Mouse (Mus musculus): ENCODE measurements around the gene Tspan10. TPM values are rescaled to one million over a fixed set of nuclear protein-coding genes. Genes with fewer than 3 reads are reported as not detected.

Gene Tspan10
- total RNA-seq, 1 experiment, result not detected

GRCm38 (mm10) chr11:120492024-120492877 is 49.8 kb downstream of the Tspan10 start:
- no peak overlapping the region for H3K27ac ChIP-seq (ENCODE audit: insufficient read depth, low read depth, low read length, poor library complexity, severe bottlenecking)
- H3K36me3 ChIP-seq (ENCODE audit: control insufficient read depth, insufficient read depth, low read length, poor library complexity, severe bottlenecking), result peaks cover 43% of the 10 kb centered on the region
- in situ Hi-C loops (cut with MboI; ENCODE audit: low sequenced_read_pairs in 2 of 2, unreplicated experiment in 2 of 2), result no loop called here
- H3K9me3 ChIP-seq (ENCODE audit: control insufficient read depth, insufficient read depth, low read depth, low read length), result no peaks in the 10 kb centered on the region
- peak overlapping the region; percentile 72 to 84 for H3K4me3 ChIP-seq (ENCODE audit: insufficient read depth in 1 of 2, low read depth in 1 of 2, low read length in 2 of 2, poor library complexity in 1 of 2, severe bottlenecking in 1 of 2)
- no peak for DNase-seq (ENCODE audit: low read depth, low spot score)
- peaks cover 3 to 12% of the 10 kb centered on the region in 2 experiments; a peak in 1 of 4 replicates for H3K4me1 ChIP-seq (ENCODE audit: control insufficient read depth in 2 of 2, insufficient read depth in 2 of 2, low read length in 2 of 2, poor library complexity in 1 of 2)
- peak overlapping the region; percentile 72 for H3K9ac ChIP-seq (ENCODE audit: insufficient read depth, low read depth, low read length, poor library complexity, severe bottlenecking)
- TF ChIP-seq MAFK (IDR thresholded peaks at IDR 0.05; ENCODE audit: insufficient read depth, low read depth, low read length) (no peak), CHD2 (IDR thresholded peaks at IDR 0.05; ENCODE audit: low read depth, low read length) (no peak), HCFC1 (IDR thresholded peaks at IDR 0.05; ENCODE audit: borderline replicate concordance, insufficient read depth, low read length) (no peak), ZC3H11A (IDR thresholded peaks at IDR 0.05; ENCODE audit: borderline replicate concordance, low read depth, low read length) (no peak), ZNF384 (IDR thresholded peaks at IDR 0.05; ENCODE audit: low read depth, low read length) (no peak)

- no peak for TF ChIP-seq ZNF384 (IDR thresholded peaks at IDR 0.05; ENCODE audit: low read depth, low read length)
- TF ChIP-seq CHD2 (IDR thresholded peaks at IDR 0.05; ENCODE audit: low read depth, low read length), result no peak
- no peak for TF ChIP-seq MAFK (IDR thresholded peaks at IDR 0.05; ENCODE audit: insufficient read depth, low read depth, low read length)
- no peak for TF ChIP-seq ZC3H11A (IDR thresholded peaks at IDR 0.05; ENCODE audit: borderline replicate concordance, low read depth, low read length)
- no peak for TF ChIP-seq HCFC1 (IDR thresholded peaks at IDR 0.05; ENCODE audit: borderline replicate concordance, insufficient read depth, low read length)
- peaks cover 3 to 12% of the 10 kb centered on the region in 2 experiments; a peak in 1 of 4 replicates for H3K4me1 ChIP-seq (ENCODE audit: control insufficient read depth in 2 of 2, insufficient read depth in 2 of 2, low read length in 2 of 2, poor library complexity in 1 of 2)
- no peak overlapping the region for H3K27ac ChIP-seq (ENCODE audit: insufficient read depth, low read depth, low read length, poor library complexity, severe bottlenecking)
- H3K9ac ChIP-seq (ENCODE audit: insufficient read depth, low read depth, low read length, poor library complexity, severe bottlenecking), result no peak overlapping the region
- DNase-seq (ENCODE audit: low read depth, low spot score), result no peak
- H3K4me3 ChIP-seq (ENCODE audit: insufficient read depth in 1 of 2, low read depth in 1 of 2, low read length in 2 of 2, poor library complexity in 1 of 2, severe bottlenecking in 1 of 2), result peak overlapping the region in 1 of 2 experiments; percentile 84; a peak in 2 of 4 replicates
- no peaks in the 10 kb centered on the region for H3K9me3 ChIP-seq (ENCODE audit: control insufficient read depth, insufficient read depth, low read depth, low read length)
- in situ Hi-C loops (cut with MboI; ENCODE audit: low sequenced_read_pairs in 2 of 2, unreplicated experiment in 2 of 2), result no loop called here
- peaks cover 40% of the 10 kb centered on the region for H3K36me3 ChIP-seq (ENCODE audit: control insufficient read depth, insufficient read depth, low read length, poor library complexity, severe bottlenecking)
Observed at GRCm38 (mm10) chr11:120492878-120493203, 50.4 kb downstream of the Tspan10 start.

DNA sequence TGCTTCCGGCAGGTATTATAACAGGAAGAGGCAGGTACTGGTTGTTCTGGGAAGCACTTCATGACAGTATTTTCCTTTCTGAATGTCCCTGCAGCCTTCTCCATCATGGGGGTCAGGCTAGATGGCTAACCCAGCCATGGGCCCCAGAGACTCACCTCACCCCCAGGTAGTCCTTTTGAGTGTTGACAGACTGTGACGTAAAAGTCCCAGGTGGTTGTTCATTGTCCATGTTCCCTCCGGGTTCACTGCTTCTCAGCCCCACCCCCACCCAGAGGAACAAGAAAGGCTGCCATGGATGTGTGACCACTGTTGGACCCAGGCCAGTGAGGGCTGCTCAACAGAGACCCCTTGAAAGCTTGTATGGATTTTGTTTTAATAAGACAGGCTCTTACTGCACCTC is 50.9 kb downstream of the Tspan10 start:
- Histone ChIP-seq H3K27ac (ENCODE audit: insufficient read depth, low read depth, low read length, poor library complexity, severe bottlenecking) (no peak overlapping the region), H3K4me3 (ENCODE audit: insufficient read depth in 1 of 2, low read depth in 1 of 2, low read length in 2 of 2, poor library complexity in 1 of 2, severe bottlenecking in 1 of 2) (no peak overlapping the region)

DNA sequence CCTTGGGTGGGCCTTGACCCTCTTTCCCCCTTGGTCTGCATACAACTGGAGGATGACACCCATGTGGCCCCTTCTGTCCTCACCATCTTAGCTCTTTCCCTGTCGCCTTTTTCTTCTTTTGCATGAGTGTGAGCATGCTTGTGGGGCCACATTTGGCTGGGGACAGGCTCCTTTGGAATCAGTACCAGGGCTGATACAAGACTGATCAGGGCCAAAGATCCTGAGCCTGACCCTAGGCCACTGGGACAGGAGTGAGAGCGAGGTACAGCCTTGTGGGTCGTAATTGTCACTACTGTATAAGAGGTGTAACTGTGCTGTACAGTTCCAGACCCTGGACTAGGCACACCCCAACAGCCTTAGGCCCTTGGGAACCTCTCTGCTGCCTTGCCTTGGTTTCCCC is 51.5 kb downstream of the Tspan10 start:
- Histone ChIP-seq H3K36me3 (ENCODE audit: control insufficient read depth, insufficient read depth, low read length, poor library complexity, severe bottlenecking) (peaks cover 37% of the 10 kb centered on the region), H3K9me3 (ENCODE audit: control insufficient read depth, insufficient read depth, low read depth, low read length) (no peaks in the 10 kb centered on the region), H3K4me1 (ENCODE audit: control insufficient read depth in 2 of 2, insufficient read depth in 2 of 2, low read length in 2 of 2, poor library complexity in 1 of 2) (peaks cover 3 to 10% of the 10 kb centered on the region in 2 experiments; a peak in 1 of 4 replicates), H3K4me3 (ENCODE audit: insufficient read depth in 1 of 2, low read depth in 1 of 2, low read length in 2 of 2, poor library complexity in 1 of 2, severe bottlenecking in 1 of 2) (no peak overlapping the region), H3K9ac (ENCODE audit: insufficient read depth, low read depth, low read length, poor library complexity, severe bottlenecking) (no peak overlapping the region), H3K27ac (ENCODE audit: insufficient read depth, low read depth, low read length, poor library complexity, severe bottlenecking) (no peak overlapping the region)
- DNase-seq (ENCODE audit: low read depth, low spot score), result no peak
- TF ChIP-seq HCFC1 (IDR thresholded peaks at IDR 0.05; ENCODE audit: borderline replicate concordance, insufficient read depth, low read length) (no peak), ZC3H11A (IDR thresholded peaks at IDR 0.05; ENCODE audit: borderline replicate concordance, low read depth, low read length) (no peak), MAFK (IDR thresholded peaks at IDR 0.05; ENCODE audit: insufficient read depth, low read depth, low read length) (no peak), CHD2 (IDR thresholded peaks at IDR 0.05; ENCODE audit: low read depth, low read length) (no peak), ZNF384 (IDR thresholded peaks at IDR 0.05; ENCODE audit: low read depth, low read length) (no peak)
- in situ Hi-C loops (cut with MboI; ENCODE audit: low sequenced_read_pairs in 2 of 2, unreplicated experiment in 2 of 2), result no loop called here

More for the DNA sequence above, 50.9 kb downstream of the Tspan10 start:
- in situ Hi-C loops (cut with MboI; ENCODE audit: low sequenced_read_pairs in 2 of 2, unreplicated experiment in 2 of 2), result no loop called here
- Histone ChIP-seq H3K9me3 (ENCODE audit: control insufficient read depth, insufficient read depth, low read depth, low read length) (no peaks in the 10 kb centered on the region), H3K9ac (ENCODE audit: insufficient read depth, low read depth, low read length, poor library complexity, severe bottlenecking) (no peak overlapping the region), H3K36me3 (ENCODE audit: control insufficient read depth, insufficient read depth, low read length, poor library complexity, severe bottlenecking) (peaks cover 37% of the 10 kb centered on the region), H3K4me1 (ENCODE audit: control insufficient read depth in 2 of 2, insufficient read depth in 2 of 2, low read length in 2 of 2, poor library complexity in 1 of 2) (peaks cover 3 to 12% of the 10 kb centered on the region in 2 experiments; a peak in 1 of 4 replicates)
- DNase-seq (ENCODE audit: low read depth, low spot score), result no peak
- TF ChIP-seq ZC3H11A (IDR thresholded peaks at IDR 0.05; ENCODE audit: borderline replicate concordance, low read depth, low read length), result no peak

Other genes starting within 250 kb of the Tspan10 start
- 11.7 and 16.3 TPM in 2 replicates for gene Bahcc1, start 209.7 kb upstream of the Tspan10 start, total RNA-seq (2012; rRNA removed)
- gene Actg1, start 94.1 kb upstream of the Tspan10 start, total RNA-seq (2012; rRNA removed), result 1,716 and 2,367 TPM in 2 replicates
- 0.31 and 0.42 TPM in 2 replicates for gene Fscn2, start 81.1 kb upstream of the Tspan10 start, total RNA-seq (2012; rRNA removed)
- 27.2 and 30.0 TPM in 2 replicates for gene Faap100, start 63.9 kb upstream of the Tspan10 start, total RNA-seq (2012; rRNA removed)
- 35.6 and 57.7 TPM in 2 replicates for gene Nploc4, start 4.9 kb upstream of the Tspan10 start, total RNA-seq (2012; rRNA removed)
- not detected in 2 replicates for gene Pde6g, start 10.9 kb downstream of the Tspan10 start, total RNA-seq (2012; rRNA removed)
- gene Oxld1, start 15.4 kb downstream of the Tspan10 start, total RNA-seq (2012; rRNA removed), result 2.9 and 4.1 TPM in 2 replicates
- gene Ccdc137, start 15.5 kb downstream of the Tspan10 start, total RNA-seq (2012; rRNA removed), result 24.6 and 27.4 TPM in 2 replicates
- gene Arl16, start 25.0 kb downstream of the Tspan10 start, total RNA-seq (2012; rRNA removed), result 15.3 and 21.2 TPM in 2 replicates
- 100 and 136 TPM in 2 replicates for gene Mrpl12, start 42.0 kb downstream of the Tspan10 start, total RNA-seq (2012; rRNA removed)
- 30.2 and 35.0 TPM in 2 replicates for gene Slc25a10, start 49.2 kb downstream of the Tspan10 start, total RNA-seq (2012; rRNA removed)
- gene Gcgr, start 88.1 kb downstream of the Tspan10 start, total RNA-seq (2012; rRNA removed), result 0.40 and 0.53 TPM in 2 replicates
- 18.9 and 20.2 TPM in 2 replicates for gene Mcrip1, start 107.1 kb downstream of the Tspan10 start, total RNA-seq (2012; rRNA removed)
- not detected in 2 replicates for gene Ppp1r27, start 108.5 kb downstream of the Tspan10 start, total RNA-seq (2012; rRNA removed)
- 904 and 977 TPM in 2 replicates for gene P4hb, start 130.6 kb downstream of the Tspan10 start, total RNA-seq (2012; rRNA removed)
- gene Arhgdia, start 139.0 kb downstream of the Tspan10 start, total RNA-seq (2012; rRNA removed), result 161 and 253 TPM in 2 replicates
- gene Alyref, start 155.7 kb downstream of the Tspan10 start, total RNA-seq (2012; rRNA removed), result 300 and 397 TPM in 2 replicates
- gene Anapc11, start 155.8 kb downstream of the Tspan10 start, total RNA-seq (2012; rRNA removed), result 87.4 and 98.4 TPM in 2 replicates
- 0.69 and 0.94 TPM in 2 replicates for gene Npb, start 165.8 kb downstream of the Tspan10 start, total RNA-seq (2012; rRNA removed)
- 88.6 and 188 TPM in 2 replicates for gene Pcyt2, start 175.3 kb downstream of the Tspan10 start, total RNA-seq (2012; rRNA removed)
- gene Sirt7, start 182.6 kb downstream of the Tspan10 start, total RNA-seq (2012; rRNA removed), result 29.4 and 33.2 TPM in 2 replicates
- 42.6 and 48.4 TPM in 2 replicates for gene Mafg, start 191.0 kb downstream of the Tspan10 start, total RNA-seq (2012; rRNA removed)
- gene Pycr1, start 201.1 kb downstream of the Tspan10 start, total RNA-seq (2012; rRNA removed), result 19.0 and 19.6 TPM in 2 replicates
- gene Myadml2, start 205.5 kb downstream of the Tspan10 start, total RNA-seq (2012; rRNA removed), result 0.63 TPM in 1 of 2 replicates, not detected in the other
- 47.8 and 196 TPM in 2 replicates for gene Notum, start 218.5 kb downstream of the Tspan10 start, total RNA-seq (2012; rRNA removed)
- 85.2 and 144 TPM in 2 replicates for gene Aspscr1, start 230.3 kb downstream of the Tspan10 start, total RNA-seq (2012; rRNA removed)

All from ES-E14 (cell line).